Mouse (Mus musculus): ENCODE measurements around the gene Arhgef12.
A peak's percentile ranks its signal among the peaks of the same experiment; 100 is the strongest.

DNA sequence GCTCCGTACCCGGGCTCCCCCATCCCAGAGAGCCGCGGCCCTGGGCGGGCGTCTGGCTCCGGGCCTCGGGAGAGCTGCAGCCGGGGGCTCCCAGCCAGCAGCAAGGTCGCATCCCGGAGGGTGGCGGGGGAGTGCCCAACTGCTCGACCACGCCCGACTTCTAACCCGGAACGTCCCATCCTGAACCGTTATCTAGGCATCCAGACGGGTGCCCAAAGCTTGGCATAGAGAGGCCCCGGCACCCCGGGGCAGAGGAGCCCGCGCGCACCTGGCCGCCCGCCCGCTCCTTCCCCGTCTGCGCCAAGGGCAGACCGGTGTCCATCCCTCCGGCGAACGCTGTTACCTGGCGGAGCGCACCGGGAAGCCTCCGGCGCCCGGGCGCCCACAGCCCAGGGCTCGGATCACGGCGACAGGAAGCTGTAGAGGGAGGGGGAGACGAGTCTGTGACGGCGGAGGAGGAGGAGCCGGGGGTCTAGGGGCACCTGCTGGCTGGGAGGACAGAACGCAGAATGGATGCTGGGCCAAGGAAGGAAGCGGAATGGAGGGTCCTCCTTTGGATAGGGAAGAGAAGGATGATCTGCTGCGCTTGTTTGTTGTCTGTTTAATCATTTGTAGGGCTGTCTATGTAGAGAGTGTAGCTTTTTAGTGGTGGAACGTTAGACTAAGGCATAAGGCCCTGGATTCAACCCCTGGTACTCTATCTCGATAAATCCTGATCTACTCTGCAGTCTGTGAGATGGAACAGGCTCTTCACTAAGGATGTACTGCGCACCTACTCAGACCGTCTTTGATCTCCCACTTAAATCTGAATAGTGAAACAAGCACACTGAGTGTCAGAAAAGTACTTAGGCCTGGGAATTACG, 9.3 kb upstream of the Arhgef12 start, which contains the start of gene Tmem136:
- TF ChIP-seq CTCF (IDR thresholded peaks at IDR 0.05; ENCODE audit: low read depth) (peak; percentile 28; the same call in 1 of the 2 replicates), EP300 (optimal IDR thresholded peaks at IDR 0.05) (no peak)
